Mouse (Mus musculus) adrenal gland (tissue): ENCODE measurements around the gene Ccdc187.

Source experiments
- intact Hi-C: fragments of 180-260 bp; cut with DNase I; formaldehyde crosslinking; loops from one replicate; pipeline ENCODE4 v1.15.1; 2025
- long read RNA-seq, 2 experiments: library from polyadenylated mRNA; unstranded; transcript quantifications; one replicate each; pipeline ENCODE4 v2.0.0; 2020; ENCODE audit warnings: borderline replicate concordance in 1 of 2; ENCODE audit not compliant: insufficient replicate concordance in 1 of 2

Gene Ccdc187
- long read RNA-seq, experiment 1, result 0 reads
- long read RNA-seq, experiment 2, partial matches to known transcripts, result 0 of 1 reads
- long read RNA-seq, experiment 2, other reads (novel, unspliced or antisense), result 1 of 1 reads

- intact Hi-C loops, result no loop called here
Measured at GRCm38 (mm10) chr2:26294457-26294856, at the start of gene Ccdc187. Gene Ccdc187 (minus strand): TSS chr2:26294557.

- intact Hi-C loops, result no loop called here
Measured at GRCm38 (mm10) chr2:26342609-26343490, 48.5 kb upstream of the Ccdc187 start.

- intact Hi-C loops, result no loop called here
Measured at GRCm38 (mm10) chr2:26342044-26342443, 47.7 kb upstream of the Ccdc187 start.

- intact Hi-C loops, result no loop called here
Measured at GRCm38 (mm10) chr2:26341510-26341981, 47.2 kb upstream of the Ccdc187 start.

- intact Hi-C loops, result no loop called here
Measured at GRCm38 (mm10) chr2:26339204-26339551, 44.8 kb upstream of the Ccdc187 start.

GRCm38 (mm10) chr2:26338302-26339203 is 44.2 kb upstream of the Ccdc187 start:
- intact Hi-C loops, result no loop called here

- intact Hi-C loops, result no loop called here
Measured at GRCm38 (mm10) chr2:26330702-26331101, 36.3 kb upstream of the Ccdc187 start.

- intact Hi-C loops, result no loop called here
Measured at GRCm38 (mm10) chr2:26330056-26330468, 35.7 kb upstream of the Ccdc187 start.

- intact Hi-C loops, result loop anchor here (5.0 to 10.0 kb wide), 2 partner anchors 78 to 235 kb away; partner anchors contain the start of gene Inpp5e
Measured at GRCm38 (mm10) chr2:26329402-26329801, 35.0 kb upstream of the Ccdc187 start.

GRCm38 (mm10) chr2:26327852-26328251 is 33.5 kb upstream of the Ccdc187 start:
- intact Hi-C loops, result loop anchor here (5.0 to 10.0 kb wide), 2 partner anchors 79 to 237 kb away; partner anchors contain the start of gene Inpp5e

- intact Hi-C loops, result loop anchor here (5.0 to 10.0 kb wide), 2 partner anchors 82 to 239 kb away; partner anchors contain the start of gene Inpp5e
Measured at GRCm38 (mm10) chr2:26325386-26326181, 31.2 kb upstream of the Ccdc187 start.

- intact Hi-C loops, result loop anchor here (5.0 to 10.0 kb wide), 2 partner anchors 82 to 240 kb away; partner anchors contain the start of gene Inpp5e
Measured at GRCm38 (mm10) chr2:26324917-26325316, 30.6 kb upstream of the Ccdc187 start.

- intact Hi-C loops, result loop anchor here (10.0 kb wide), 1 partner anchor 241 kb away; no protein-coding TSS in a partner anchor
Measured at GRCm38 (mm10) chr2:26323589-26324325, 29.4 kb upstream of the Ccdc187 start.

- intact Hi-C loops, result loop anchor here (10.0 kb wide), 1 partner anchor 244 kb away; no protein-coding TSS in a partner anchor
Measured at GRCm38 (mm10) chr2:26320245-26321185, 26.2 kb upstream of the Ccdc187 start.

- intact Hi-C loops, result loop anchor here (5.0 to 10.0 kb wide), 2 partner anchors 33 to 245 kb away; partner anchors contain the start of gene Dnlz
Measured at GRCm38 (mm10) chr2:26319519-26320244, 25.3 kb upstream of the Ccdc187 start.

GRCm38 (mm10) chr2:26319109-26319508 is 24.8 kb upstream of the Ccdc187 start:
- intact Hi-C loops, result loop anchor here (5.0 kb wide), 1 partner anchor 33 kb away; the partner anchor contains the start of gene Dnlz

- intact Hi-C loops, result loop anchor here (5.0 kb wide), 1 partner anchor 34 kb away; the partner anchor contains the start of gene Dnlz
Measured at GRCm38 (mm10) chr2:26317991-26318672, 23.8 kb upstream of the Ccdc187 start.
